Mouse (Mus musculus): ENCODE measurements around the gene Slc35e4. TPM values are rescaled to one million over a fixed set of nuclear protein-coding genes. Genes with fewer than 3 reads are reported as not detected.

Gene Slc35e4
- polyA plus RNA-seq, 1 experiment = 1.1 TPM

- Histone ChIP-seq H3K27ac (replicated peaks; ENCODE audit: low read depth, low read length) (no peak overlapping the region), H3K4me1 (ENCODE audit: control insufficient read depth, insufficient read depth, insufficient read length, low read length) (no peaks in the 10 kb centered on the region), H3K4me3 (ENCODE audit: insufficient read depth, low read depth, low read length) (no peak overlapping the region)
These were observed 9.0 kb downstream of the Slc35e4 start for GRCm38 (mm10) chr11:3905446-3905845.

DNA sequence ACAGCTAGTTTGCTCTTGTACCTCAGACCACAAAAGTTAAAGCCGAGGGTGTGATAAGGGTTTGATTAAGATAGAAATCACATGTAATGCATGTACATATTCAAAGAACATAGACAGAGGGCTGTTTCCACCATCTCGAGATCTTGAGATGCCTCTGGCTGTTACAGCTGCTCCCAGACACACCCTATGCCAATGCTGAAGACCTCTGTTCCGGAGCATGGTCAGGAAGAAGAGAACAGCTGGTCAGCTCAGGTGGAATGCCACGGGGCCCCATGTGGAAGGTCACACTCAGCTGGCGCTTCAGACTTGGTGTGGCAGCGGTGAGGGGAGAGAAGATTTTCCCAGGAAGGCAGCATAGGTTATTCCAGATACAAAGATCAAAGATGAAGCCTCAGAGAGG, 9.8 kb downstream of the Slc35e4 start:
- Histone ChIP-seq H3K27ac (replicated peaks; ENCODE audit: low read depth, low read length) (no peak overlapping the region), H3K4me3 (ENCODE audit: insufficient read depth, low read depth, low read length) (no peak overlapping the region)

DNA sequence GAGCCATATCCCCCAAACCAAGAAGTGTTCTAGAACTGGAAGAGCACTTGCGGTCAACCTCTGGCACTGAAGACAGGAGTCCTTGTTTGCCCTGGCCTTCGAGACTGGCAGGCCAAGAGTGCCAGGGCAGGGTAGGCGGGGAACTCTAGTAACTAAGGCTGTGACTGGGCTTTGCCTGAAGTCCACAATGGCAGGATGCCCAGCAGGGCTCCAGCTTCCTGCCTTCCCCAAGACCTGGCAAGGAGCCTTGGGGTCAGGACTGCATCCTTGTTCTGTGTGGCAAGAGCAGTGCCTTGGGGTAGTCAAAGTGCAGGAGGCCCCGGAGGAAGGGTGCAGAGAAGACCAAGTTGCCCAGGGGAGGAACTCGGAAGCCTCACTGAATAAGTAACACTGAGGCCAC, 11.4 kb downstream of the Slc35e4 start:
- H3K27ac ChIP-seq (replicated peaks; ENCODE audit: low read depth, low read length) = no peak overlapping the region
- no peaks in the 10 kb centered on the region for H3K4me1 ChIP-seq (ENCODE audit: control insufficient read depth, insufficient read depth, insufficient read length, low read length)
- no peak overlapping the region for H3K4me3 ChIP-seq (ENCODE audit: insufficient read depth, low read depth, low read length)

More for the DNA sequence above, 9.8 kb downstream of the Slc35e4 start:
- no peaks in the 10 kb centered on the region for H3K4me1 ChIP-seq (ENCODE audit: control insufficient read depth, insufficient read depth, insufficient read length, low read length)

GRCm38 (mm10) chr11:3902516-3902915, 11.9 kb downstream of the Slc35e4 start:
- H3K4me1 ChIP-seq (ENCODE audit: control insufficient read depth, insufficient read depth, insufficient read length, low read length) = no peaks in the 10 kb centered on the region
- H3K4me3 ChIP-seq (ENCODE audit: insufficient read depth, low read depth, low read length) = no peak overlapping the region
- H3K27ac ChIP-seq (replicated peaks; ENCODE audit: low read depth, low read length) = no peak overlapping the region

- no peak overlapping the region for H3K27ac ChIP-seq (replicated peaks; ENCODE audit: low read depth, low read length)
These were observed 14.2 kb downstream of the Slc35e4 start for GRCm38 (mm10) chr11:3900296-3900695.

GRCm38 (mm10) chr11:3895933-3896332, 18.5 kb downstream of the Slc35e4 start:
- Histone ChIP-seq H3K4me1 (ENCODE audit: control insufficient read depth, insufficient read depth, insufficient read length, low read length) (0 out of 2 replicates have a peak, but pooled peaks cover 4% of the 10 kb centered on the region), H3K4me3 (ENCODE audit: insufficient read depth, low read depth, low read length) (no peak overlapping the region), H3K27ac (replicated peaks; ENCODE audit: low read depth, low read length) (no peak overlapping the region)

More at GRCm38 (mm10) chr11:3900296-3900695, 14.2 kb downstream of the Slc35e4 start:
- Histone ChIP-seq H3K4me1 (ENCODE audit: control insufficient read depth, insufficient read depth, insufficient read length, low read length) (0 out of 2 replicates have a peak, but pooled peaks cover 1% of the 10 kb centered on the region), H3K4me3 (ENCODE audit: insufficient read depth, low read depth, low read length) (no peak overlapping the region)

DNA sequence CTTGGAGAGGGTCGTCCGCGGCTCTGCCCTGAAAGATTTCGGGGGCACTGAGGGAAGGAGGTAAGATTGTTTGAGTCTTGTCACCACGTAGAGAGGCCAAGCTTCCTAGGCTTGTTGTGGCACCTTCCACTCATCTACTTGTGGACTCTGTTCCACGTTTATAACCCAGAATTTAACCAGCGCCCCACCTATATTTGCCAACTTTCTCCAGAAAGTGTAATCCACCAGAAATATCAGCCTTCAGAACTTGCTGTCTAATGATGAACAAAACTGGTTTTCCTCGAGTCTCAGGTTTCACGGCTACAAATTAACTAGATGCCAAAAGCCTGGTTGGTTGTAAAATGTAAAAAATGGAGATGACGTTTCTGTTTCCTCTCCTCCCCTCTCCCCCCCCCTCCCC, 19.0 kb downstream of the Slc35e4 start:
- no peak overlapping the region for H3K27ac ChIP-seq (replicated peaks; ENCODE audit: low read depth, low read length)

DNA sequence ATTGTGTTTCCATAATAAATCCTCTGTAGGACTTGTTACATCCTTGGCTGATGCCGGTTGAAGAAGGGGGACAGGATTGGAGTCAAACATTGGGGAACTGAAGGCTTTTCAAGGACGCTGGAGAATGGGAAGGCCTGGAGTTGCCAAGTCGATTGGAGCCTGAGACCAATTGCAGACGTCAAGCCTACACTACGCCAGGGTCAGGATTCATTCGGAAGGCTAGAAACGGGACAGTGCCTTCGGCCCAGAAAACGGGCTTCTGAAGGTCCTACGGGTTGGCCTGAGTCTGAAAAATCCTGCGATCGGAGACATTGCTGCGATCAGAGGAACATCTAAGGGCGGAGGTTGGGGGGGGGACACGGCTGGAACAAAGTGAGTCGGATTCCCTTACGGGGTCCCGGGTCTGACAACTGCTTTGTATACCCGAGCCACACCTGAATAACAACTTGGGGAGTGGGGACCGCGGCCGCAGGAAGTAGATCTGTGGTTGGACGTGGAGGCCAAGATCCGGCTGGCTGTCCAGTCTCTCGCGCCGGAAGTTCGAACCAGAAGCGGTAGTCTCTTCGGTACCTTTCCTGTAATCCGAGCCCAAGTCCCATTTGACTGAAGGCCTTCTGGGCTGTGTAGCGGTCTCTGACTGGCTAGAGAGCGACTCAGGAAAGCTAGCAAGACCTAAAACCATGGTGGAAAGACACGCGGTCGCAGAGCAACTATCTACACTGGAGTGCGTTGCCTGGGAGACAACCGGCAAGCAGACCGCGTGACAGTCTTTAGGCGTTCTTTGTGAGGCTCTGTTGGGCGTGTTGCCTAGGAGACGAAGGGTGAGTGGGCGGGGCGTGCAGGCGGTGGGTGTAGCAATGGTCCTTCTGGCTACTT, 19.8 kb downstream of the Slc35e4 start, which contains the start of the genes 4921536K21Rik and Dusp18:
Gene 4921536K21Rik (minus strand): TSS at position 693 of the 876 bp plus-strand sequence.
Gene Dusp18 (plus strand): TSS at position 835 of the 876 bp plus-strand sequence.
- 0 out of 2 replicates have a peak, but pooled peaks cover 4% of the 10 kb centered on the region for H3K4me1 ChIP-seq (ENCODE audit: control insufficient read depth, insufficient read depth, insufficient read length, low read length)
- H3K4me3 ChIP-seq (ENCODE audit: insufficient read depth, low read depth, low read length) = peak within 1 kb of the TSS; percentile 59
- H3K27ac ChIP-seq (replicated peaks; ENCODE audit: low read depth, low read length) = no peak within 1 kb of the TSS

More for the DNA sequence above, 19.0 kb downstream of the Slc35e4 start:
- Histone ChIP-seq H3K4me3 (ENCODE audit: insufficient read depth, low read depth, low read length) (peak overlapping the region; percentile 59), H3K4me1 (ENCODE audit: control insufficient read depth, insufficient read depth, insufficient read length, low read length) (0 out of 2 replicates have a peak, but pooled peaks cover 4% of the 10 kb centered on the region)

DNA sequence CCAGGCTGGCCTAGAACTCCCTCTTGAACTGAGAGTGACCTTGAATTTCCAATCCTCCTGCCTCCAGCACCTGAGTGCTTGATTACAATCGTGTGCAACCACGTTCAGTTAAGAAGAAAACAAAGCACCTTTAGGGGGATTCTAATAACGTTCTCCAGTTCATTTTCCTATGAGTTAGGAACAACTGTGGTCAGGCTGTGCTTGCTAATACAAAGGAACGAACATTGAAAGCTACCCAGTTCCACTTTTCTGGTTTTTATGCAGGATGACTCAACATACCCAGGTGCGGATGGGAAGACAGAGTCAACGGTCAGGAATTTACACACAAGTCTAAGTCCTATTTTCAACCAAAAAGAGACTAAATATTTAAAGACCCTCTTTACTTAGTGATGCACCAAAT, 20.5 kb downstream of the Slc35e4 start:
- Histone ChIP-seq H3K4me1 (ENCODE audit: control insufficient read depth, insufficient read depth, insufficient read length, low read length) (0 out of 2 replicates have a peak, but pooled peaks cover 4% of the 10 kb centered on the region), H3K4me3 (ENCODE audit: insufficient read depth, low read depth, low read length) (no peak overlapping the region), H3K27ac (replicated peaks; ENCODE audit: low read depth, low read length) (no peak overlapping the region)

- H3K4me1 ChIP-seq (ENCODE audit: control insufficient read depth, insufficient read depth, insufficient read length, low read length) = no peaks in the 10 kb centered on the region
- no peak overlapping the region for H3K27ac ChIP-seq (replicated peaks; ENCODE audit: low read depth, low read length)
- H3K4me3 ChIP-seq (ENCODE audit: insufficient read depth, low read depth, low read length) = no peak overlapping the region
These were observed 27.1 kb downstream of the Slc35e4 start for GRCm38 (mm10) chr11:3887331-3887730.

- H3K4me1 ChIP-seq (ENCODE audit: control insufficient read depth, insufficient read depth, insufficient read length, low read length) = no peaks in the 10 kb centered on the region
- no peak overlapping the region for H3K27ac ChIP-seq (replicated peaks; ENCODE audit: low read depth, low read length)
- H3K4me3 ChIP-seq (ENCODE audit: insufficient read depth, low read depth, low read length) = no peak overlapping the region
These were observed 30.8 kb downstream of the Slc35e4 start for GRCm38 (mm10) chr11:3883711-3884110.

DNA sequence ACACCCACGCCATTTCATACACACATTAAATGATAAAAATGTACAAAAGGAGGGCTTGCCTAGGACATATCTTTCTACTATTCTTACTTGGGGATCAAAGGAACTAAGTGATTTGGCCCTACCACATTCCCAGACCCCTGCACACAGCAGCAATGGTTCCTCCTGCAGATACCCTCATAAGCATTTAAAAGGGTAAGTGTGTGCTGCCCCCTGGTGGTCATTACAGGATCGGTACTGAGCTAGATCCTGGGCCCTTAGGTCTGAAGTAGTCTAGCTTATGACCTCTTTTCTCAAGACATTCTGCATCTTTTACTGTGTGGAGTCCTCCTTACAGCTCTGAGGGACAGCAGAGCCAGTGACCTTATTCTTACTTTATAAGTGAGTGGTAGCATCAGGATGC, 34.6 kb downstream of the Slc35e4 start:
- Histone ChIP-seq H3K27ac (replicated peaks; ENCODE audit: low read depth, low read length) (no peak overlapping the region), H3K4me3 (ENCODE audit: insufficient read depth, low read depth, low read length) (no peak overlapping the region), H3K4me1 (ENCODE audit: control insufficient read depth, insufficient read depth, insufficient read length, low read length) (no peaks in the 10 kb centered on the region)

DNA sequence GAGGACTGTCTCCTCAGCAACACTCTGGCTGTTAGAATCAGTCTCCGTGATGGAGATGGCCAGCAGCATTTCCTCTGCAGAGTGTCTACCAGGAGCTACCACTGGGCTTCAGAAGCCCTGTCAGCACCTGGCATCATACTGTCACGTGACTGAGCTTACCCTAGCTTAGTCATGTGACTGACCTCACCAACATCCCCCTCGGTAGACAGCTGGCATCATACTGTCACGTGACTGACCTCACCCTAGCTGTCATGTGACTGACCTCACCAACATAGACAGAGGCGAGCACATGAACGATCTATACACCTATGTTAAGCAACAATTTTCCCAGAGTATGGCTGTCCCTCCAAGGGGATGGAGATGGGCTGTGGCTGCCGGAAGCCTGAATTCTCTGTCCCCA, 35.8 kb downstream of the Slc35e4 start:
- no peak overlapping the region for H3K4me3 ChIP-seq (ENCODE audit: insufficient read depth, low read depth, low read length)
- H3K27ac ChIP-seq (replicated peaks; ENCODE audit: low read depth, low read length) = no peak overlapping the region
- H3K4me1 ChIP-seq (ENCODE audit: control insufficient read depth, insufficient read depth, insufficient read length, low read length) = no peaks in the 10 kb centered on the region

- no peak overlapping the region for H3K27ac ChIP-seq (replicated peaks; ENCODE audit: low read depth, low read length)
These were observed 38.0 kb downstream of the Slc35e4 start for GRCm38 (mm10) chr11:3876419-3876818.

GRCm38 (mm10) chr11:3864343-3864742, 50.1 kb downstream of the Slc35e4 start:
- Histone ChIP-seq H3K4me3 (ENCODE audit: insufficient read depth, low read depth, low read length) (peak overlapping the region; percentile 56), H3K4me1 (ENCODE audit: control insufficient read depth, insufficient read depth, insufficient read length, low read length) (no peaks in the 10 kb centered on the region; the same call in 1 of the 2 replicates), H3K27ac (replicated peaks; ENCODE audit: low read depth, low read length) (no peak overlapping the region)

More at GRCm38 (mm10) chr11:3876419-3876818, 38.0 kb downstream of the Slc35e4 start:
- no peak overlapping the region for H3K4me3 ChIP-seq (ENCODE audit: insufficient read depth, low read depth, low read length)
- H3K4me1 ChIP-seq (ENCODE audit: control insufficient read depth, insufficient read depth, insufficient read length, low read length) = no peaks in the 10 kb centered on the region

Measured in brown adipose tissue, adult 24 weeks (tissue).